Mouse (Mus musculus) layer of hippocampus, postnatal 25 days (tissue): ENCODE data around the gene Amdhd1. TPM values are rescaled to one million over a fixed set of nuclear protein-coding genes. Genes with fewer than 3 reads are reported as not detected.

Experiments used
- DNase-seq, 2 experiments: peaks; one replicate each; pipeline ENCODE4 v3.0.0; 2022; ENCODE audit warnings: mixed read lengths in 2 of 2, low spot score in 1 of 2; ENCODE audit errors: extremely low spot score in 1 of 2
- total RNA-seq, 2 experiments: library from RNA; stranded (reverse); gene quantifications; 2 replicates each; pipeline ENCODE4 v1.2.3; 2021

Amdhd1 gene
- total RNA-seq, 2 experiments from 2014 or later, result 0.32 to 0.40 TPM

- DNase-seq, result no peak
These were observed 788 bp upstream of the Amdhd1 start, which contains the start of gene Ccdc38 for GRCm38 (mm10) chr10:93540431-93541210. Gene Ccdc38, plus strand, starts transcription at chr10:93540632.

DNA sequence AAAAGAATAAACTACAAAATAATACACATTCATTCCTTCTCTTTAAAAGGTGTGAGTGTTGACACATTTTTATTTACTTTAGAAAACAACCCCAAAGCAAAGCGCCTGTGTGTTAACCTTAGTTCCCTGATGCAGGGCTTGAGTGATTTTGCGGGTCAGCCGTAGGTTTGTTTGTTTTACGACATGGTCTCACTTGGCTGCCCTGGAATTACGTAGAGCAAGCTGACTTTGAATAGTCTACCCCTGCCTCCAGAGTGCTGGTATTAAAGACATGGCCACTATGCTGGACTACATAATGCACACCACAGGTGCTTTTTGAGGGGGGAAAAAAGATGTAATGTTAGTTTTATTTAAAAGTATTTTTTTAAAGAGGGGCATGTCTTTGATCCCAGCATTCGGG, 1.0 kb downstream of the Amdhd1 start:
- no peak for DNase-seq

DNA sequence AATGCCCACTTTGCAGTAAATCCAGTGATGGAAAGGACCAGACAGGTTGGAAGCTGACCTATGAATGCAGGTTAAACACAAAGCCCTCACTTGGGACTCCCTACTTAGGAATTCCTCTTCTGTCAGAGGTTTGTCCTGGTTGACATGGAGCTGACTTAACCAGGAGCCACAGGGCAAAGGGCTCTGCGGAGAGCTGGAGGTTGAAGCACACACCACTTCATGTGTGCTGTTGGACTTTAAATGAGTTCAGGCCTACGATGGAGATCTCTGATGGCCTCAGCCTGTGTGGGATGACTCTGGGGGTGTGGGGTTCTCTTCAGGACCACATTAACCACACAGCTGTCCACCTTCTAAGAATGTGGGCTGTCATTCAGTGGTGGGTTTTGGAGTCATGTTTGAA, 1.5 kb downstream of the Amdhd1 start:
- DNase-seq, result no peak

GRCm38 (mm10) chr10:93525329-93525728, 14.5 kb downstream of the Amdhd1 start:
- no peak for DNase-seq

- no peak for DNase-seq
These were observed 18.8 kb downstream of the Amdhd1 start for GRCm38 (mm10) chr10:93520994-93521393.

- no peak for DNase-seq
These were observed 20.1 kb downstream of the Amdhd1 start for GRCm38 (mm10) chr10:93519756-93520155.

DNA sequence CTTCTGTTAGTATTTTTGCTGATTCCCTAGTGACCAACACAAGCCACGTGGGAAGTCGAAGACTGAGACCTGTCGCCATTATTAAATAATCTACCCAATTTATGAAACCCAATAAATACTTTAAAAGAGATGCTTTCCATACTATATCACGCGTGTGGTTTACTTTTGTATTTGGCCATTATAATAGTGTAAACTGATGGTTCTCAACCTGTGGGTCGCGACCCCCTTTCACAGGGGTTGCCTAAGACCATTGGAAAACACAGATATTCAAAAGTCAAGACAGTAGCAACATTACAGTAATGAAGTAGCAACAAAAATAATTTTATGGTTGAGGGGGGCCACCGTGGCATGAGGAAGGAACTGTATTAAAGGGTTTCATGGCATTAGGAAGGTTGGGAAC, 20.7 kb downstream of the Amdhd1 start:
- DNase-seq, result no peak

DNA sequence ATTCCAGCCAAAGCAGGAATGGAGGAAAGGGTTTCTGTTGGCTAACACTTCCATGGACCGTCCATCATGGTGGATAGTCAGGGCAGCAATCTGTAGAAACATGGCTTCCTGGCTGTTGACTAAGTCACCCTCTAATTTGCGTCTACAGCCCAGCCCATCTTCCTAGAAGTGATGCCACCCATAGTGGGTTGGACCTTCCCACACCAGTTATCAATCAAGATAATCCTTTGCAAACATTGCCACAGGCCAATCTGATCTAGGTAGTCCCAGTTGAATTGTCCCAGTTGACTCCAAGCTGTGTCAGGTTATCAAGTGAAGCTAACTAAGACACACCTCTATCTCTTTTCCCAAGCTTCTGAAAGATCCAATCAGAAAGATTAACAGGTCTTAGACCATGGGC, 21.2 kb downstream of the Amdhd1 start:
- DNase-seq, result no peak

GRCm38 (mm10) chr10:93518186-93518585, 21.6 kb downstream of the Amdhd1 start:
- no peak for DNase-seq

DNA sequence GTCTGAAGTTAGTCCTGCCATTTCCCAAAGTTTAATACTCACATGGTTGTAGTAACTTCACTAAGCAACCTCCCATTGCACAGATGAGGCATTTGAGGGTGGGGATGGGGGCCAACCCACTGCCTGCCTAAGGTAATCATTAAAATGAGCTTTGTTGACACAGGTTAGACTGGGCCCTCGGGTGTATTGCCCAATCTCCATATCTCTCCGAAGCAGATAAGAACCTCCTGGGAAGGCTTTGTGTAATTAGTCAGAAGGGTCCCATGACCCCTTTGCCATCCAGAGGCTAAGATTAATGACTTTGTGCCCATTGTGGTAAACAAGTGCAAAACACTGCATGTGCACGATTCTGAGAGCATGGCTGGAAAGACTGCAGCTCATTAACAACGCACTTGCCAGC, 22.1 kb downstream of the Amdhd1 start:
- no peak for DNase-seq

DNA sequence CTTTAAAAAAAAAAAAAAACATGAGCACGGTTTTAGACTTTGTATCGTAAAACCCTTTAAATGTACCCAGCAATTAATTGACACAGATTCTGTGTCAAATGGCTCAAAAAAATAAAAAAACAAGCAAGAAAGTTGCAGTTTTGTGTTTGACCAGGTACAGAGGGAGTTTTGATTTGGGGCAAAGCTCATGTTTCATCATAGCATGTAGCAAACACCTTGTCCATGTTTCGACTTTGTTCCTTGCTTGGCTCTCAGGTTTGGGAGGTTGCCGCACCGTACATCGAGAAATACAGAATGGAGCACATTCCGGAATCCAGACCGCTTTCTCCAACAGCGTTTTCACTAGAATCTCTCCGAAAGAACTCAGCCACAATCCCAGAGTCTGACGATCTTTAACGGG, 23.9 kb downstream of the Amdhd1 start:
- DNase-seq, result no peak

DNA sequence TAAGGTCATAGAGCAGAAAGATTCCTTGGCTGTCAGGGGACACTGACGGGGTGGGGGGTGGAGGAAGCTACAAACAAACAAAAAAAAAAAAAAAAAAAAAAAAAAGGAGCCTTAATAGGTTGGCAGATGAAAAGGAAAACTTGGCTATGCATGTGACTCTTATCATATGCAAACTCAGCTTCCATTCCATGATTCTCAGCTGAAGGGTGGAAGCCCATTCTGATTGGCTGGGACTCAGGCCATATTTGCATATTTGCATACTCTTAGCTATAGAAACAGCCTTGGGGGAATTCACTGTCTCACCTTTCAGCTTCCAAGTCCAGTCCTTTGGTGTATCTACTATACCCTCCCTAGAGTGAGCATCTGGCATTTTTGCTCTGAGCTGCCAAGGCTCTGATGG, 24.4 kb downstream of the Amdhd1 start:
- no peak for DNase-seq

- DNase-seq, result no peak
These were observed 30.2 kb downstream of the Amdhd1 start for GRCm38 (mm10) chr10:93509532-93510153.

DNA sequence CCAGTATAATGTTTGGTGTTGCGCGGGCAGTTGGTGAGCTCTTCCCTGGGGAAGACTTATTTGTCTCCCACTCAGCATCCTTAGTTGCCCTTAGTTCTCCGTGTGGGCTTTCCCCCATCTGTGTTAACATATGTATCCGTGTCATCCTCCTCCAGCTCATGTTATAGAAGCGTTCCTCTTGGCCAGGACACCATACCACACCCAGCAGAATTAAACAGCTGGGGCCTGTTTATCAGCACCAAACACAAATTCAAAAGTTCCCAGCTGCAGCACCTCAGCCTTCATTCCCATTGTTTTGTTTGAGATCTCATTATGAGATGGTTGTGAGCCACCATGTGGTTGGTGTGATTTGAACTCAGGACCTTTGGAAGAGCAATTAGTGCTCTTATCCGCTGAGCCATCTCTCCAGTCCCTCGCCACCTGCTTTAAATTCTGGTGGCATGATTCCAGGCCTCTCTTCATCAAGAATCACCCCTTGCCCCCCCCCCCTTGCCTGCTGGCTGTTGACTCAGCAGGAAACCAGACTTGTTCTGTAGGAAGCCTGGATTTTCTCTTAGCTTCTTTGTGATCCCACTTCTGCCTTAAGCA, 31.4 kb downstream of the Amdhd1 start:
- no peak for DNase-seq

DNA sequence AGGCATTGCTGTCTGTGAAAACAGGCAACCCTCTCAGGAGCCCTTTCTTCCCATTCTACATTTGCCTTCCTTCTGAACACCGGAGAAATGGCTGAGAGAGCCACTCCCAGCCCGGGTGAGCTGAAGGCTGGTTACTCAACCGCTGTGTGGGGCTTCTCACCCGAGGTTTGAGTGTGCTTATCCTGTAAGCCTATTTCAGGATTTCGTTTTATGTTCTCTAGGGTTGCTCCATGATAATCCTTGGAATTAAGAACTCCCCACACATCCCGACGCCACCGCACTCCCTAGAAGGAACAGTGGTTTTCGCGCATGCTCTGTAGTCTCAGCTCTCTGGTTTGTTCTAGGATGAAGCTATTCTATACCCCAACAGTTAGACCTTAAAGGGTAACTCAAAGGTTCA, 38.5 kb downstream of the Amdhd1 start:
- DNase-seq, result no peak

DNA sequence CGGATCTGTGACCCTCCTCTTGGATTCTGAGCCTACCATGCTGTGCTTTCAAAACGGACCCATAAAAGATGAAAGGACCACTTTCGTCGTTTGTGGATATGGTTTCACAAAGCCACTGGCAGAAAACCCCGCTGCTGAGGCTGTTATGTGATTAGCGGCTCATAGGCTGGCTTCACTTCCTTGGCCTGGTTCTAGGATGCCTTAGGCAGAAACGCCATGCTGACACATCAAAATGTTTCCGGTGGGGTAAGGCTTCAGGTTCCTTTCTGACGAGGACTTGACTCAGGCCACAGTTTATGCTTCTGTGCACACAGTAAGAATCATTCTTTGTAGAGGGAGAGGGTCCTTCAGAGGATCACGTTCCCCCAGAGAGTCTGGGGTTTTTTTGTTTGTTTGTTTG, 39.0 kb downstream of the Amdhd1 start:
- no peak for DNase-seq

DNA sequence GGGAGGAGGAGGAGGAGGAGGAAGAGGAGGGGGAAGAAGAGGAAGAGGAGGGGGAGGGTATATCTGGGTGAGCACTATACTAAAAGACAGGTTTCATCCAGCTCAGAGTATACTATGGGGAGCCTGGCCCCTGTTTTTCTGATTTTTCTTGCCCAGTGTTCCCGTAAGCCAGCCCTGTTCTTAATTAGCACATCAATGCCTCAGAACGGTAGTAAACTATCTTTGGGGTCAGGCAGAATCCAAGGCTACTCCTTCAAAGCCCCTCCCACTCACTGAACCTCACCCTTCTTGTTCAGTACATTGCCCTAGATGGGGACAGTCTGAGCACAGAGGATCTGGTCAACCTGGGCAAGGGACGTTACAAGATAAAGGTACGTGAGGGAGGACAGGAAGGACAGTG, 49.4 kb downstream of the Amdhd1 start:
- DNase-seq, result no peak

- DNase-seq, result no peak
These were observed 51.0 kb downstream of the Amdhd1 start for GRCm38 (mm10) chr10:93488828-93489226.

GRCm38 (mm10) chr10:93488066-93488827, 51.6 kb downstream of the Amdhd1 start, which contains the start of gene Hal:
Gene Hal, plus strand, starts transcription at chr10:93488768.
- DNase-seq, result no peak

- DNase-seq, result no peak
These were observed 53.2 kb downstream of the Amdhd1 start for GRCm38 (mm10) chr10:93486622-93487021.
